Mouse (Mus musculus) myocyte (in vitro differentiated cells): ENCODE results near the gene Cdhr3.

ENCODE experiments used
- MYOD1 ChIP-seq, 3 experiments: IDR thresholded peaks; one replicate each; pipeline ENCODE4 v1.6.1; 2011; ENCODE audit warnings: control low read depth in 2 of 3, low read depth in 2 of 3, mild to moderate bottlenecking in 2 of 3, moderate library complexity in 1 of 3; ENCODE audit not compliant: insufficient read length in 2 of 3, control insufficient read depth in 1 of 3
- POLR2A ChIP-seq: IDR thresholded peaks from one replicate; pipeline ENCODE4 v1.6.1; 2011; ENCODE audit warnings: low read depth, mild to moderate bottlenecking, control low read depth, moderate library complexity; ENCODE audit not compliant: insufficient read length
- POLR2AphosphoS2 ChIP-seq: IDR thresholded peaks from one replicate; pipeline ENCODE4 v1.6.1; 2011; ENCODE audit warnings: low read depth, control low read depth; ENCODE audit not compliant: insufficient read length

DNA sequence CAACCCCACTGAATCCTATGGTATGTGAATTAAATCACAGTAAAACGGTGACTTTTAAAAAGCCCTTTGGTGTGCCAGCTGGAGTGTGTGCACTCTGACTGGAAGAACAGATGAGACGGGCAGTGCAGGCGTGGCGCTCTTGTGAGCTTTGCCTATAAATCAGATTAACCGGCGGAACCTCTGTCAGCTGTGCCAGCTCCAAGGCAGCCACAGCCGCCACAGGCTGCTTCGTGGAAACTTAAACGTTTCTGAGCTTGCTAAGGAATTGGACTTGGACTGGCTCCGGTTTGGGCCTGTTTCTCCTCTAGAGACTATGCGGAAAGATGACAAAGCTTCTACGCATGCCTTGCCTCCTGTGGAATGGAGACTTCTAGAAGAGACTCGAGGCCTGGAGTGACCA lies 62.6 kb downstream of the Cdhr3 start:
- no peak for TF ChIP-seq POLR2AphosphoS2
- TF ChIP-seq MYOD1 (IDR thresholded peaks at IDR 0.05; ENCODE audit: control insufficient read depth in 1 of 3, insufficient read length in 2 of 3, low read depth in 2 of 3): no peak
- no peak for TF ChIP-seq POLR2A
